Mouse (Mus musculus): ENCODE results near the gene Gm13420. TPM values are rescaled to one million over a fixed set of nuclear protein-coding genes. Genes with fewer than 3 reads are reported as not detected.
A peak's percentile ranks its signal among the peaks of the same experiment; 100 is the strongest.

Gene Gm13420
- polyA plus RNA-seq, 1 experiment from 2014 or later, result 5.8 TPM

DNA sequence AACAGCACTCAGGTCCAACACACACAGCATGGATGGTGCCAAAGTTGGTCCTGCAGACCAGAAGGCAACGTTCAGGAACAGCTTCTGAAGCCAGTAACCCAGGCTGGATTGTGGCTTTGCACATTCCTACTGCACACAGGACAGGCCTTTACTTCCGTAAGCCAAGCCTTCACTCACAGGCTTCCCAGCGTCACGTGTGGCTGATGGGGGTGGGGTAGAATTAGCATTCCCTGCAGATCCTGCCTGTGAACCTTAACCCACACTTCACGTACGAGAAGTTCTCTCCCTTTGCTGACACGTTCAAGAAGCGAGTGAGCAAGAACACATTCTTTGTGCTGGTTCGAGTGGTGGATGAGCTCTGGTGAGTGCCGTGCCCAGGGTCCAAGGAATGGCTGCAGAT, 18.9 kb downstream of the Gm13420 start:
- peak; percentile 43 for DNase-seq (ENCODE audit: low spot score)
- Histone ChIP-seq H3K27ac (replicated peaks) (no peak overlapping the region), H3K9me3 (ENCODE audit: control insufficient read depth, low read length) (no peaks in the 10 kb centered on the region), H3K27me3 (ENCODE audit: control insufficient read depth, insufficient read depth, low read length) (no peaks in the 10 kb centered on the region), H3K4me3 (ENCODE audit: low read depth, low read length) (no peak overlapping the region), H3K4me2 (replicated peaks; ENCODE audit: low read depth) (no peak overlapping the region), H3K4me1 (replicated peaks; ENCODE audit: control insufficient read depth, insufficient read depth) (no peaks in the 10 kb centered on the region), H3K36me3 (ENCODE audit: control insufficient read depth, insufficient read depth, low read length) (peaks cover 21% of the 10 kb centered on the region), H3K9ac (ENCODE audit: low read length) (no peak overlapping the region)
- WGBS, result 83% methylated on average over 10 of the region's 10 CpGs
- no peak for ATAC-seq (ENCODE audit: low FRiP score, low TSS enrichment)
- TF ChIP-seq CTCF (IDR thresholded peaks at IDR 0.05; ENCODE audit: low read depth) (no peak), EP300 (optimal IDR thresholded peaks at IDR 0.05) (no peak)

- WGBS, result 47% methylated on average over 3 of the region's 3 CpGs
- TF ChIP-seq CTCF (IDR thresholded peaks at IDR 0.05; ENCODE audit: low read depth), result peak; percentile 82
- TF ChIP-seq EP300 (optimal IDR thresholded peaks at IDR 0.05), result no peak
- H3K36me3 ChIP-seq (ENCODE audit: control insufficient read depth, insufficient read depth, low read length), result peaks cover 23% of the 10 kb centered on the region
Measured at GRCm38 (mm10) chr2:29731545-29731944, 19.9 kb downstream of the Gm13420 start.

DNA sequence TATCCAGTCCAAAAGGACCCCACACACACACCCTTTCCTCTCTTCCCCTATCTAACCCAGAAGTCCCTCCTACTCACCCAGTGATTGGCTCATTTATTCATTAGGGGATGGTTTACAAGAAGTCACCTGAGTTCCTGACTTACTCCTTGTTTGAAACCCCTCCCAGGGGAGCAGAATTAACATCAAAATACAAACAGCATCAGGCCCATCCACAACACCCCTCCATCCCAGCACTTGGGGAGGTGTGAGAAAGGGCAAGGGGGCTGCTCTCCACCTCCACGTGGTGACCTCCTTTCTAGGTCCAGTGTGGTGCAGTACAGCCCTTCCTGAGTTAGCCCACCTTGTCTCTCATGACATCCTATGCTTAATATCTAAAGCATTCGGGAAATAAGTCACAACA, 22.0 kb downstream of the Gm13420 start:
- Histone ChIP-seq H3K9ac (ENCODE audit: low read length) (no peak overlapping the region), H3K4me1 (replicated peaks; ENCODE audit: control insufficient read depth, insufficient read depth) (no peaks in the 10 kb centered on the region), H3K27me3 (ENCODE audit: control insufficient read depth, insufficient read depth, low read length) (no peaks in the 10 kb centered on the region), H3K36me3 (ENCODE audit: control insufficient read depth, insufficient read depth, low read length) (peaks cover 23% of the 10 kb centered on the region), H3K9me3 (ENCODE audit: control insufficient read depth, low read length) (no peaks in the 10 kb centered on the region), H3K4me3 (ENCODE audit: low read depth, low read length) (no peak overlapping the region), H3K4me2 (replicated peaks; ENCODE audit: low read depth) (no peak overlapping the region), H3K27ac (replicated peaks) (no peak overlapping the region)
- 48% methylated on average over 2 of the region's 2 CpGs for WGBS
- no peak for TF ChIP-seq CTCF (IDR thresholded peaks at IDR 0.05; ENCODE audit: low read depth)
- no peak for ATAC-seq (ENCODE audit: low FRiP score, low TSS enrichment)
- DNase-seq (ENCODE audit: low spot score), result no peak

More at GRCm38 (mm10) chr2:29731545-29731944, 19.9 kb downstream of the Gm13420 start:
- DNase-seq (ENCODE audit: low spot score) (peak; percentile 76), ATAC-seq (ENCODE audit: low FRiP score, low TSS enrichment) (peak; percentile 70)
- Histone ChIP-seq H3K27me3 (ENCODE audit: control insufficient read depth, insufficient read depth, low read length) (no peaks in the 10 kb centered on the region), H3K4me3 (ENCODE audit: low read depth, low read length) (no peak overlapping the region), H3K4me2 (replicated peaks; ENCODE audit: low read depth) (no peak overlapping the region), H3K27ac (replicated peaks) (no peak overlapping the region), H3K9me3 (ENCODE audit: control insufficient read depth, low read length) (no peaks in the 10 kb centered on the region), H3K4me1 (replicated peaks; ENCODE audit: control insufficient read depth, insufficient read depth) (no peaks in the 10 kb centered on the region), H3K9ac (ENCODE audit: low read length) (no peak overlapping the region)

- no peak overlapping the region for H3K27ac ChIP-seq (replicated peaks)
- TF ChIP-seq EP300 (optimal IDR thresholded peaks at IDR 0.05), result no peak
- no peak for TF ChIP-seq CTCF (IDR thresholded peaks at IDR 0.05; ENCODE audit: low read depth)
- no peak overlapping the region for H3K4me3 ChIP-seq (ENCODE audit: low read depth, low read length)
- H3K9ac ChIP-seq (ENCODE audit: low read length), result no peak overlapping the region
- H3K36me3 ChIP-seq (ENCODE audit: control insufficient read depth, insufficient read depth, low read length), result peaks cover 27% of the 10 kb centered on the region
- ATAC-seq (ENCODE audit: low FRiP score, low TSS enrichment) (no peak), DNase-seq (ENCODE audit: low spot score) (no peak)
- 47% methylated on average over 5 of the region's 5 CpGs for WGBS
- H3K27me3 ChIP-seq (ENCODE audit: control insufficient read depth, insufficient read depth, low read length), result no peaks in the 10 kb centered on the region
- no peaks in the 10 kb centered on the region for H3K4me1 ChIP-seq (replicated peaks; ENCODE audit: control insufficient read depth, insufficient read depth)
- H3K9me3 ChIP-seq (ENCODE audit: control insufficient read depth, low read length), result no peaks in the 10 kb centered on the region
- H3K4me2 ChIP-seq (replicated peaks; ENCODE audit: low read depth), result no peak overlapping the region
Measured at GRCm38 (mm10) chr2:29724664-29725365, 26.7 kb downstream of the Gm13420 start.

- ATAC-seq (ENCODE audit: low FRiP score, low TSS enrichment) (no peak), DNase-seq (ENCODE audit: low spot score) (no peak)
- TF ChIP-seq CTCF (IDR thresholded peaks at IDR 0.05; ENCODE audit: low read depth) (no peak), EP300 (optimal IDR thresholded peaks at IDR 0.05) (no peak)
- H3K27me3 ChIP-seq (ENCODE audit: control insufficient read depth, insufficient read depth, low read length), result no peaks in the 10 kb centered on the region
- H3K4me3 ChIP-seq (ENCODE audit: low read depth, low read length), result no peak overlapping the region
- H3K9me3 ChIP-seq (ENCODE audit: control insufficient read depth, low read length), result no peaks in the 10 kb centered on the region
- 93% methylated on average over 3 of the region's 3 CpGs for WGBS
- no peak overlapping the region for H3K27ac ChIP-seq (replicated peaks)
- no peaks in the 10 kb centered on the region for H3K4me1 ChIP-seq (replicated peaks; ENCODE audit: control insufficient read depth, insufficient read depth)
- H3K9ac ChIP-seq (ENCODE audit: low read length), result no peak overlapping the region
- H3K4me2 ChIP-seq (replicated peaks; ENCODE audit: low read depth), result no peak overlapping the region
- H3K36me3 ChIP-seq (ENCODE audit: control insufficient read depth, insufficient read depth, low read length), result peaks cover 27% of the 10 kb centered on the region
Measured at GRCm38 (mm10) chr2:29723132-29723531, 28.4 kb downstream of the Gm13420 start.

GRCm38 (mm10) chr2:29718581-29718980, 32.9 kb downstream of the Gm13420 start:
- WGBS, result 82% methylated on average over 5 of the region's 5 CpGs

More at GRCm38 (mm10) chr2:29718581-29718980, 32.9 kb downstream of the Gm13420 start:
- H3K36me3 ChIP-seq (ENCODE audit: control insufficient read depth, insufficient read depth, low read length), result peaks cover 13% of the 10 kb centered on the region
- no peak overlapping the region for H3K4me2 ChIP-seq (replicated peaks; ENCODE audit: low read depth)
- H3K27ac ChIP-seq (replicated peaks), result no peak overlapping the region
- no peak overlapping the region for H3K4me3 ChIP-seq (ENCODE audit: low read depth, low read length)
- no peak for TF ChIP-seq CTCF (IDR thresholded peaks at IDR 0.05; ENCODE audit: low read depth)
- DNase-seq (ENCODE audit: low spot score) (no peak), ATAC-seq (ENCODE audit: low FRiP score, low TSS enrichment) (no peak)
- no peaks in the 10 kb centered on the region for H3K9me3 ChIP-seq (ENCODE audit: control insufficient read depth, low read length)
- H3K9ac ChIP-seq (ENCODE audit: low read length), result no peak overlapping the region
- no peaks in the 10 kb centered on the region for H3K27me3 ChIP-seq (ENCODE audit: control insufficient read depth, insufficient read depth, low read length)
- H3K4me1 ChIP-seq (replicated peaks; ENCODE audit: control insufficient read depth, insufficient read depth), result no peaks in the 10 kb centered on the region; the same call in 1 of the 2 replicates
